Mouse (Mus musculus): ENCODE results near the gene Pcf11.

The Pcf11 gene

GRCm38 (mm10) chr7:92669507-92670471, at the start of gene Pcf11:
Gene Pcf11 (minus strand): TSS chr7:92669934.
- DNase-seq (ENCODE audit: low spot score in 2 of 2) = peak; percentile 94 to 97

- DNase-seq (ENCODE audit: low spot score in 2 of 2) = no peak
These were observed 45.3 kb upstream of the Pcf11 start for GRCm38 (mm10) chr7:92715055-92715454.

- DNase-seq (ENCODE audit: low spot score in 2 of 2) = no peak
These were observed 41.9 kb upstream of the Pcf11 start for GRCm38 (mm10) chr7:92711593-92711992.

GRCm38 (mm10) chr7:92709573-92709972, 39.8 kb upstream of the Pcf11 start:
- no peak for DNase-seq (ENCODE audit: low spot score in 2 of 2)

- no peak for DNase-seq (ENCODE audit: low spot score in 2 of 2)
These were observed 37.0 kb upstream of the Pcf11 start for GRCm38 (mm10) chr7:92706711-92707110.

GRCm38 (mm10) chr7:92705534-92705933, 35.8 kb upstream of the Pcf11 start:
- DNase-seq (ENCODE audit: low spot score in 2 of 2) = no peak

- DNase-seq (ENCODE audit: low spot score in 2 of 2) = no peak
These were observed 33.9 kb upstream of the Pcf11 start for GRCm38 (mm10) chr7:92703661-92704060.

GRCm38 (mm10) chr7:92698770-92699169, 29.0 kb upstream of the Pcf11 start:
- no peak for DNase-seq (ENCODE audit: low spot score in 2 of 2)

GRCm38 (mm10) chr7:92696395-92696794, 26.7 kb upstream of the Pcf11 start:
- DNase-seq (ENCODE audit: low spot score in 2 of 2) = no peak

- DNase-seq (ENCODE audit: low spot score in 2 of 2) = no peak
These were observed 19.4 kb upstream of the Pcf11 start for GRCm38 (mm10) chr7:92689101-92689500.

GRCm38 (mm10) chr7:92688299-92688669, 18.6 kb upstream of the Pcf11 start:
- DNase-seq (ENCODE audit: low spot score in 2 of 2) = no peak

- DNase-seq (ENCODE audit: low spot score in 2 of 2) = no peak
These were observed 18.0 kb upstream of the Pcf11 start for GRCm38 (mm10) chr7:92687556-92688298.

GRCm38 (mm10) chr7:92677346-92677745, 7.6 kb upstream of the Pcf11 start:
- no peak for DNase-seq (ENCODE audit: low spot score in 2 of 2)

GRCm38 (mm10) chr7:92675131-92675530, 5.4 kb upstream of the Pcf11 start:
- DNase-seq (ENCODE audit: low spot score in 2 of 2) = no peak

GRCm38 (mm10) chr7:92668791-92669506, 785 bp downstream of the Pcf11 start:
- DNase-seq (ENCODE audit: low spot score in 2 of 2) = peak; percentile 42 to 56

- DNase-seq (ENCODE audit: low spot score in 2 of 2) = no peak
These were observed 3.4 kb downstream of the Pcf11 start for GRCm38 (mm10) chr7:92666274-92666820.

GRCm38 (mm10) chr7:92658050-92658449, 11.7 kb downstream of the Pcf11 start:
- no peak for DNase-seq (ENCODE audit: low spot score in 2 of 2)

- DNase-seq (ENCODE audit: low spot score in 2 of 2) = no peak
These were observed 13.3 kb downstream of the Pcf11 start for GRCm38 (mm10) chr7:92656386-92656785.

- DNase-seq (ENCODE audit: low spot score in 2 of 2) = no peak
These were observed 16.4 kb downstream of the Pcf11 start for GRCm38 (mm10) chr7:92653329-92653728.

- no peak for DNase-seq (ENCODE audit: low spot score in 2 of 2)
These were observed 21.9 kb downstream of the Pcf11 start for GRCm38 (mm10) chr7:92647790-92648189.

- no peak for DNase-seq (ENCODE audit: low spot score in 2 of 2)
These were observed 27.4 kb downstream of the Pcf11 start for GRCm38 (mm10) chr7:92642358-92642757.

GRCm38 (mm10) chr7:92638050-92638449, 31.7 kb downstream of the Pcf11 start:
- no peak for DNase-seq (ENCODE audit: low spot score in 2 of 2)
